Mouse (Mus musculus) forebrain, postnatal 0 days (tissue): Measurements from ENCODE around the gene Stim1. TPM values are rescaled to one million over a fixed set of nuclear protein-coding genes. Genes with fewer than 3 reads are reported as not detected.

Experiments
- ATAC-seq: fragments of 200-750 bp; cut with Nextera tagmentation; 2 replicates; pipeline ENCODE4 v1.8.0; 2017; ENCODE audit warnings: mild to moderate bottlenecking, moderate library complexity
- DNase-seq: peaks from one replicate; pipeline ENCODE4 v3.0.0-alpha.2; 2015
- H3K27ac ChIP-seq: fragments of 300-500 bp; sonication (generic); 2 replicates; pipeline ENCODE4 v1.5.1; 2014; ENCODE audit warnings: low read depth, mild to moderate bottlenecking, antibody characterized with exemption, low read length, moderate library complexity, mixed read lengths
- H3K27me3 ChIP-seq: fragments of 300-500 bp; sonication (generic); 2 replicates; pipeline ENCODE4 v1.6.1; 2014; ENCODE audit warnings: mild to moderate bottlenecking, low read length, mixed read lengths; ENCODE audit not compliant: insufficient read depth
- H3K36me3 ChIP-seq: fragments of 300-500 bp; sonication (generic); 2 replicates; pipeline ENCODE4 v1.6.1; 2014; ENCODE audit warnings: mild to moderate bottlenecking, moderate library complexity; ENCODE audit not compliant: insufficient read depth
- H3K4me1 ChIP-seq: fragments of 300-500 bp; sonication (generic); 2 replicates; pipeline ENCODE4 v1.6.1; 2014; ENCODE audit warnings: antibody characterized with exemption; ENCODE audit not compliant: insufficient read depth
- H3K4me2 ChIP-seq: fragments of 300-500 bp; sonication (generic); 2 replicates; pipeline ENCODE4 v1.6.1; 2014; ENCODE audit warnings: low read depth, mild to moderate bottlenecking, moderate library complexity
- H3K4me3 ChIP-seq: fragments of 300-500 bp; sonication (generic); 2 replicates; pipeline ENCODE4 v1.5.1; 2014; ENCODE audit warnings: low read depth, low read length, mixed read lengths
- H3K9ac ChIP-seq: fragments of 300-500 bp; sonication (generic); 2 replicates; pipeline ENCODE4 v1.6.1; 2014; ENCODE audit warnings: mild to moderate bottlenecking
- H3K9me3 ChIP-seq: fragments of 300-500 bp; sonication (generic); 2 replicates; pipeline ENCODE4 v1.6.1; 2016; ENCODE audit warnings: low read length
- CTCF ChIP-seq: sonication (generic); IDR thresholded peaks from 2 replicates; pipeline ENCODE4 v1.5.1; 2016; ENCODE audit warnings: antibody characterized with exemption, control low read depth, low read depth
- WGBS: fragments of 180-500 bp; shearing (Covaris S2); extraction: QIAGEN DNeasy Blood & Tissue Kit; methylation state at CpG from one replicate; pipeline ENCODE4 v1.1.7; 2014; 5-methylcytosine and 5-hydroxymethylcytosine counted together
- polyA plus RNA-seq: library from polyadenylated mRNA; unstranded; fragments of >200 nt; fragmentation: Nextera tagmentation; extraction: Ambion mirVana; gene quantifications from 2 replicates; pipeline ENCODE4 v1.2.1, GENCODE M21; 2015
- total RNA-seq: library from RNA; depleted of rRNA; stranded (reverse); fragments of >200 nt; gene quantifications from 2 replicates; pipeline ENCODE4 v1.2.3, GENCODE M21; 2014

The Stim1 gene
- total and polyA plus RNA-seq, 2 experiments from 2014 or later, result 15.5 to 30.5 TPM

- no peak for TF ChIP-seq CTCF
- WGBS, result 95% methylated on average over 4 of the region's 4 CpGs
Observed at GRCm38 (mm10) chr7:102302471-102302870, 34.9 kb downstream of the Stim1 start.

GRCm38 (mm10) chr7:102305596-102305995 lies 38.0 kb downstream of the Stim1 start:
- H3K36me3 ChIP-seq, result no peaks in the 10 kb centered on the region
- H3K4me2 ChIP-seq, result no peak overlapping the region
- no peak overlapping the region for H3K27ac ChIP-seq
- H3K4me3 ChIP-seq, result no peak overlapping the region
- no peaks in the 10 kb centered on the region for H3K27me3 ChIP-seq
- H3K9me3 ChIP-seq, result no peaks in the 10 kb centered on the region
- H3K9ac ChIP-seq, result no peak overlapping the region
- TF ChIP-seq CTCF, result no peak
- no peaks in the 10 kb centered on the region for H3K4me1 ChIP-seq
- DNase-seq, result no peak
- ATAC-seq, result no peak
- 87% methylated on average over 2 of the region's 2 CpGs for WGBS

More at GRCm38 (mm10) chr7:102302471-102302870, 34.9 kb downstream of the Stim1 start:
- Histone ChIP-seq H3K4me1 (no peaks in the 10 kb centered on the region), H3K9me3 (no peaks in the 10 kb centered on the region), H3K27me3 (no peaks in the 10 kb centered on the region), H3K27ac (no peak overlapping the region), H3K9ac (no peak overlapping the region), H3K4me2 (no peak overlapping the region), H3K36me3 (no peaks in the 10 kb centered on the region), H3K4me3 (no peak overlapping the region)
- ATAC-seq (no peak), DNase-seq (no peak)

- no peaks in the 10 kb centered on the region for H3K9me3 ChIP-seq
- H3K36me3 ChIP-seq, result no peaks in the 10 kb centered on the region
- H3K4me3 ChIP-seq, result no peak overlapping the region
- H3K4me2 ChIP-seq, result no peak overlapping the region
- DNase-seq (no peak), ATAC-seq (no peak)
- H3K9ac ChIP-seq, result no peak overlapping the region
- H3K4me1 ChIP-seq, result no peaks in the 10 kb centered on the region
- H3K27ac ChIP-seq, result no peak overlapping the region
- no peaks in the 10 kb centered on the region for H3K27me3 ChIP-seq
- TF ChIP-seq CTCF, result no peak
Observed at GRCm38 (mm10) chr7:102310266-102310665, 42.7 kb downstream of the Stim1 start.

- WGBS, result 93% methylated on average over 5 of the region's 5 CpGs
- no peak for ATAC-seq
- no peak for TF ChIP-seq CTCF
- no peaks in the 10 kb centered on the region for H3K9me3 ChIP-seq
- no peaks in the 10 kb centered on the region for H3K36me3 ChIP-seq
- no peak overlapping the region for H3K9ac ChIP-seq
- H3K4me3 ChIP-seq, result no peak overlapping the region
- H3K4me2 ChIP-seq, result no peak overlapping the region
- DNase-seq, result no peak
- H3K27me3 ChIP-seq, result no peaks in the 10 kb centered on the region
- no peaks in the 10 kb centered on the region for H3K4me1 ChIP-seq
- H3K27ac ChIP-seq, result no peak overlapping the region
Observed at GRCm38 (mm10) chr7:102310821-102311220, 43.2 kb downstream of the Stim1 start.

GRCm38 (mm10) chr7:102312840-102313534 lies 45.4 kb downstream of the Stim1 start:
- Histone ChIP-seq H3K4me3 (no peak overlapping the region), H3K27me3 (no peaks in the 10 kb centered on the region), H3K4me1 (no peaks in the 10 kb centered on the region), H3K9ac (no peak overlapping the region), H3K4me2 (no peak overlapping the region), H3K9me3 (no peaks in the 10 kb centered on the region), H3K27ac (no peak overlapping the region), H3K36me3 (no peaks in the 10 kb centered on the region)
- TF ChIP-seq CTCF, result no peak
- WGBS, result 85% methylated on average over 4 of the region's 4 CpGs
- DNase-seq, result no peak
- no peak for ATAC-seq

- Histone ChIP-seq H3K4me1 (no peaks in the 10 kb centered on the region), H3K4me2 (no peak overlapping the region), H3K9me3 (no peaks in the 10 kb centered on the region), H3K9ac (no peak overlapping the region), H3K27ac (no peak overlapping the region), H3K27me3 (no peaks in the 10 kb centered on the region), H3K4me3 (no peak overlapping the region), H3K36me3 (no peaks in the 10 kb centered on the region)
- no peak for ATAC-seq
- no peak for TF ChIP-seq CTCF
- WGBS, result 78% methylated on average over 2 of the region's 2 CpGs
- DNase-seq, result no peak
Observed at GRCm38 (mm10) chr7:102313535-102313863, 45.9 kb downstream of the Stim1 start.

- H3K27me3 ChIP-seq, result no peaks in the 10 kb centered on the region
- TF ChIP-seq CTCF, result no peak
- no peaks in the 10 kb centered on the region for H3K36me3 ChIP-seq
- no peak overlapping the region for H3K4me2 ChIP-seq
- H3K9me3 ChIP-seq, result no peaks in the 10 kb centered on the region
- DNase-seq, result no peak
- no peak overlapping the region for H3K9ac ChIP-seq
- ATAC-seq, result no peak
- no peak overlapping the region for H3K27ac ChIP-seq
- WGBS, result 98% methylated on average over 1 of the region's 1 CpGs
- H3K4me1 ChIP-seq, result no peaks in the 10 kb centered on the region
- H3K4me3 ChIP-seq, result no peak overlapping the region
Observed at GRCm38 (mm10) chr7:102314107-102314506, 46.5 kb downstream of the Stim1 start.
